Comparison of ENCODE assay signal across 30 mouse cellular contexts in the genomic region with DNA sequence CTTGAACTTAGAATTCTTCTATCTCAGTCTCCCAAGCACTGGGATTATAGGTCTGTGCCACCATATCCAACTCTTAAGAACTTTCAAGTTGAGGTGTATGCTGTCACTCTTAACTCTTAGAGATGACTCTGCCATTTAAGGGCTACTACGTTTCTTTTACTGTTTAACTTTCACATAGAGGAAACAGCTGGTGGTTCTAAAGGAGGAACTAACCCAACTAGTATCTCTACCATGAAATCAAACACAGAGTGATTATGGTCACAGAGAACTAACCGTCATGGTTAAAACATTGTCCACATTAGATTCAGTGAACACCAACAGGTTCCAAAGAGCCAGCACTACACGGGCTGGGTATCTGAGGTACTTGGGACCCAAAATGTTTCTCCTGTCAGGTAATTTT. TPM values are rescaled to one million over a fixed set of nuclear protein-coding genes. Genes with fewer than 3 reads are reported as not detected.
DNase-seq lines count a peak whose midpoint lies in the region; ATAC-seq lines count a peak whose summit lies in the region.
"Had no signal": no experiment of that assay in that cellular context is flagged by ENCODE, and none has a peak within 500 bp of the region (broad histone marks: within the 10 kb centered on the region; RNA-seq: fewer than 3 reads in every experiment).

No protein-coding gene starts in this region.

- WGBS in intestine, embryonic 15.5 days: 89% methylated on average over 3 of the region's 3 CpGs

- no peak overlapping the region for H3K27ac ChIP-seq in intestine, embryonic 15.5 days
- H3K27ac ChIP-seq: embryonic facial prominence, embryonic 13.5 days; embryonic facial prominence, embryonic 15.5 days; forebrain, embryonic 10.5 days; forebrain, embryonic 12.5 days had no signal

- peak; percentile 30; the same call in 1 of the 2 replicates for ATAC-seq in granulocyte monocyte progenitor cell, adult 5-6 weeks (replicated peaks; ENCODE audit: poor library complexity, severe bottlenecking)
- no peak for ATAC-seq in intestine, embryonic 15.5 days
- ATAC-seq: activated CD4-positive, CD25-positive, alpha-beta regulatory T cell, adult 4 months; CD4-positive, CD25-positive, alpha-beta regulatory T cell, adult 4 months; forebrain, embryonic 14.5 days; forebrain, embryonic 16.5 days; Patski had no signal

- H3K9me3 ChIP-seq in intestine, embryonic 15.5 days: no peaks in the 10 kb centered on the region
- H3K9me3 ChIP-seq: embryonic facial prominence, embryonic 13.5 days; embryonic facial prominence, embryonic 15.5 days; forebrain, embryonic 10.5 days; forebrain, embryonic 12.5 days; G1E had no signal

- no peak overlapping the region for H3K9ac ChIP-seq in intestine, embryonic 15.5 days
- H3K9ac ChIP-seq: embryonic facial prominence, embryonic 13.5 days; embryonic facial prominence, embryonic 15.5 days; forebrain, embryonic 12.5 days had no signal

- peak; percentile 22 for DNase-seq in 416B (ENCODE audit: low read depth)
- peak; percentile 18 for DNase-seq in A20 (ENCODE audit: low read depth, low spot score)
- DNase-seq in MEL-GATA-1-ER (ENCODE audit: extremely low read depth, low read depth): peak; percentile 39
- no peak for DNase-seq in yolk sac, embryonic 10.5 days (ENCODE audit: low spot score)
- DNase-seq in left cerebral cortex, adult 9 months (ENCODE audit: low spot score in 2 of 2): no peak
- DNase-seq in embryo, embryonic 10 days (ENCODE audit: low spot score): no peak
- DNase-seq: adrenal gland, adult 8-10 months; adrenal gland, postnatal 14 days; adrenal gland, postnatal 36 days; cerebellum, adult 11 months; cerebellum, adult 18-20 months; cerebellum, adult 8-10 months; cerebellum, adult 9-11 months; cerebellum, postnatal 14 days; cerebellum, postnatal 36 days; embryo, embryonic 11 days had no signal

- no peaks in the 10 kb centered on the region for H3K27me3 ChIP-seq in intestine, embryonic 15.5 days (replicated peaks)
- H3K27me3 ChIP-seq: CH12.LX; embryonic facial prominence, embryonic 13.5 days; embryonic facial prominence, embryonic 15.5 days; forebrain, embryonic 12.5 days; Patski had no signal

- H3K4me3 ChIP-seq in intestine, embryonic 15.5 days (replicated peaks): no peak overlapping the region
- H3K4me3 ChIP-seq: embryonic facial prominence, embryonic 13.5 days; embryonic facial prominence, embryonic 15.5 days; erythroblast, embryonic 14.5 days; forebrain, embryonic 10.5 days; forebrain, embryonic 12.5 days had no signal

- peaks cover 25% of the 10 kb centered on the region for H3K36me3 ChIP-seq in intestine, embryonic 15.5 days

- no peak overlapping the region for H3K4me2 ChIP-seq in intestine, embryonic 15.5 days (replicated peaks)
- H3K4me2 ChIP-seq: embryonic facial prominence, embryonic 13.5 days; embryonic facial prominence, embryonic 15.5 days; forebrain, embryonic 12.5 days had no signal

- H3K4me1 ChIP-seq in intestine, embryonic 15.5 days (replicated peaks): no peaks in the 10 kb centered on the region
- H3K4me1 ChIP-seq: embryonic facial prominence, embryonic 13.5 days; embryonic facial prominence, embryonic 15.5 days; forebrain, embryonic 10.5 days; forebrain, embryonic 12.5 days had no signal

RNA-seq across cellular contexts. Expression of a gene that starts 20.8 kb away (rescaled TPM):
- total RNA-seq in granulocyte monocyte progenitor cell, adult 5-6 weeks (2014; fragmentation: Nextera tagmentation): 78.4 and 99.4 TPM in 2 replicates
- total RNA-seq in granulocyte monocyte progenitor cell, adult 5-6 weeks (2017): 22.6 and 43.6 TPM in 2 replicates
- 10.5 and 11.5 TPM in 2 replicates for polyA plus RNA-seq in intestine, embryonic 15.5 days (2015; fragmentation: Nextera tagmentation; extraction: Ambion mirVana)

RNA-seq across cellular contexts. Expression of a gene that starts 34.3 kb away (rescaled TPM):
- total RNA-seq in granulocyte monocyte progenitor cell, adult 5-6 weeks (2014; fragmentation: Nextera tagmentation): 62.1 and 78.1 TPM in 2 replicates
- 62.8 and 65.6 TPM in 2 replicates for total RNA-seq in granulocyte monocyte progenitor cell, adult 5-6 weeks (2017)
- polyA plus RNA-seq in intestine, embryonic 15.5 days (2015; fragmentation: Nextera tagmentation; extraction: Ambion mirVana): 114 and 123 TPM in 2 replicates

Comparison
In these comparisons a context has a peak if more than half of its experiments do, and no peak if none do; other contexts are left out.
1. DNase-seq: peak in 416B (single experiment), A20 (single experiment) and MEL-GATA-1-ER (single experiment); none in yolk sac, embryonic 10.5 days (single experiment), left cerebral cortex, adult 9 months (0 of 2) and embryo, embryonic 10 days (single experiment).